ENCODE assay signal across 11 mouse cellular contexts in genomic region chr8:127603062-127603461, GRCm38 (mm10).
DNase-seq lines count a peak whose midpoint lies in the region; ATAC-seq and TF ChIP-seq lines count a peak whose summit lies in the region.
"Had no signal": no experiment of that assay in that cellular context is flagged by ENCODE, and none has a peak within 500 bp of the region (broad histone marks: within the 10 kb centered on the region; RNA-seq: fewer than 3 reads in every experiment).

No protein-coding gene starts in this region.

- H3K27ac ChIP-seq in liver, adult 2 months (replicated peaks; ENCODE audit: insufficient read depth, low read depth, low read length), result no peak overlapping the region
- no peak overlapping the region for H3K27ac ChIP-seq in neural tube, embryonic 15.5 days (replicated peaks)
- H3K27ac ChIP-seq: neural tube, embryonic 13.5 days had no signal

- no peaks in the 10 kb centered on the region for H3K79me2 ChIP-seq in liver, adult 2 months (ENCODE audit: control insufficient read depth, insufficient read depth, low read length)

- H3K4me2 ChIP-seq in neural tube, embryonic 15.5 days, result no peak overlapping the region
- H3K4me2 ChIP-seq: neural tube, embryonic 13.5 days had no signal

- peaks cover 6% of the 10 kb centered on the region for H3K36me3 ChIP-seq in liver, adult 2 months (ENCODE audit: control insufficient read depth, insufficient read depth, low read length)
- H3K36me3 ChIP-seq in neural tube, embryonic 15.5 days, result 0 out of 2 replicates have a peak, but pooled peaks cover 4% of the 10 kb centered on the region
- H3K36me3 ChIP-seq: G1E had no signal

- H3K9me3 ChIP-seq in neural tube, embryonic 15.5 days (replicated peaks), result no peaks in the 10 kb centered on the region
- H3K9me3 ChIP-seq: neural tube, embryonic 13.5 days had no signal

- peak; percentile 21 for DNase-seq in liver, adult 2 months (ENCODE audit: extremely low read depth, low read depth, low spot score)
- DNase-seq in liver (no peak), adipocyte (ENCODE audit: low spot score) (no peak)
- DNase-seq in brain, adult 2 months (ENCODE audit: low read depth, low spot score), result peak; percentile 17
- DNase-seq in cerebellum, adult 9-11 months, result peak; percentile 57
- DNase-seq in heart, adult 9 months (ENCODE audit: low spot score in 2 of 2), result peak; percentile 12 to 33
- DNase-seq in left cerebral cortex, postnatal 36 days (ENCODE audit: low spot score in 2 of 2), result no peak
- DNase-seq: lung, postnatal 4 days had no signal

- H3K4me1 ChIP-seq in liver, adult 2 months (ENCODE audit: control insufficient read depth, insufficient read depth, low read length), result no peaks in the 10 kb centered on the region
- no peaks in the 10 kb centered on the region for H3K4me1 ChIP-seq in neural tube, embryonic 15.5 days

- H3K27me3 ChIP-seq in liver, adult 2 months (ENCODE audit: control insufficient read depth, insufficient read depth, low read length), result no peaks in the 10 kb centered on the region
- H3K27me3 ChIP-seq in neural tube, embryonic 15.5 days (replicated peaks), result no peaks in the 10 kb centered on the region
- H3K27me3 ChIP-seq: neural tube, embryonic 13.5 days had no signal

- no peak for TF ChIP-seq POLR2A in liver, adult 2 months (IDR thresholded peaks at IDR 0.05; ENCODE audit: extremely low read depth, insufficient read depth, low read length)

- ATAC-seq in neural tube, embryonic 15.5 days (ENCODE audit: low FRiP score), result no peak

- intact Hi-C loops in left cerebral cortex, postnatal 36 days (cut with DNase I), result no loop called here

- no peak overlapping the region for H3K4me3 ChIP-seq in liver, adult 2 months (ENCODE audit: insufficient read depth, low read depth, low read length)
- no peak overlapping the region for H3K4me3 ChIP-seq in neural tube, embryonic 15.5 days (replicated peaks)
- H3K4me3 ChIP-seq: neural tube, embryonic 13.5 days had no signal

- no peak overlapping the region for H3K9ac ChIP-seq in liver, adult 2 months (ENCODE audit: low read depth, low read length)
- no peak overlapping the region for H3K9ac ChIP-seq in neural tube, embryonic 15.5 days (replicated peaks)
- H3K9ac ChIP-seq: neural tube, embryonic 13.5 days had no signal

- no peak for TF ChIP-seq CTCF in liver, adult 2 months (IDR thresholded peaks at IDR 0.05; ENCODE audit: low read depth, low read length)

- 70% methylated on average over 15 of the region's 15 CpGs for WGBS in liver, adult 2 months
- 95% methylated on average over 15 of the region's 15 CpGs for WGBS in neural tube, embryonic 15.5 days

Comparison
In these comparisons a context has a peak if more than half of its experiments do, and no peak if none do; other contexts are left out.
1. DNase-seq: peak in liver, adult 2 months (single experiment), brain, adult 2 months (single experiment), cerebellum, adult 9-11 months (single experiment) and heart, adult 9 months (2 of 2); none in liver (single experiment), adipocyte (single experiment) and left cerebral cortex, postnatal 36 days (0 of 2).